Mouse (Mus musculus): ENCODE measurements around the gene Rhou. TPM values are rescaled to one million over a fixed set of nuclear protein-coding genes. Genes with fewer than 3 reads are reported as not detected.
A peak's percentile ranks its signal among the peaks of the same experiment; 100 is the strongest.
"Not testable (repeated sequence)": the region's sequence is repeated elsewhere in the genome, so short reads cannot be mapped to it uniquely, and the experiment has no call there.

Gene Rhou
- polyA plus RNA-seq, 1 experiment from 2014 or later: 7.3 TPM

DNA sequence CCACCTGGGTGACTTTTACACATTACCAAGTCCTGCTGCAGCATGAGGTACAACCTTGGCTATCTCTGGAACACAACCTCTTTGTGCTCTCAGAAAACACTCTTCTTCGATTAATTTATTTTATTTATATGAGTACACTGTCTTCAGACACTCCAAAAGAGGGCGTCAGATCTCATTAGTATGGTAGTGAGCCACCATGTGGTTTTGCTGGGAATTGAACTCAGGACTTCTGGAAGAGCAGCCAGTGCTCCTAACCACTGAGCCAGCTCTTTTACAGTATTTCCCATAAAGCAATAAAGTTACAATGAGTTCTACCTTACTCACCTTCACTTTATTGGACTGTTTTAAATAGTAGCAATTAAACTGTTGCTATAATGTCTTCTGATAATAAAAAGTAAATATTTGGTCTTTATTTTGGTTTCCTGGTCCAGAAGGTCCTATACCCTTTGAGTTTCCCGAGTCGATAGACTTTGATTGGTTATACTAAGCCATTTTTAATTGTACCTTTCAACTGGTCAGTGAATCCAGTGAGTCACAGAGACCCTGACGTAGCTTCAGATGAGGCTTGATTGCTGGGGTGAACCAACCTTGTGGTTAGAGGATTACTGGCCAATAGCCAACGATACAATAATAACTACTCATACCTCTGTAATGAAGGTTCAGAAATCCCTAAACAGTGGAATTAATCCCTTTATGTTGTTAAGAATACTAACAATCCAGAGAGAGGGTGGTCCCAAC, 26.1 kb upstream of the Rhou start:
- H3K4me2 ChIP-seq (replicated peaks; ENCODE audit: low read depth): no peak overlapping the region

DNA sequence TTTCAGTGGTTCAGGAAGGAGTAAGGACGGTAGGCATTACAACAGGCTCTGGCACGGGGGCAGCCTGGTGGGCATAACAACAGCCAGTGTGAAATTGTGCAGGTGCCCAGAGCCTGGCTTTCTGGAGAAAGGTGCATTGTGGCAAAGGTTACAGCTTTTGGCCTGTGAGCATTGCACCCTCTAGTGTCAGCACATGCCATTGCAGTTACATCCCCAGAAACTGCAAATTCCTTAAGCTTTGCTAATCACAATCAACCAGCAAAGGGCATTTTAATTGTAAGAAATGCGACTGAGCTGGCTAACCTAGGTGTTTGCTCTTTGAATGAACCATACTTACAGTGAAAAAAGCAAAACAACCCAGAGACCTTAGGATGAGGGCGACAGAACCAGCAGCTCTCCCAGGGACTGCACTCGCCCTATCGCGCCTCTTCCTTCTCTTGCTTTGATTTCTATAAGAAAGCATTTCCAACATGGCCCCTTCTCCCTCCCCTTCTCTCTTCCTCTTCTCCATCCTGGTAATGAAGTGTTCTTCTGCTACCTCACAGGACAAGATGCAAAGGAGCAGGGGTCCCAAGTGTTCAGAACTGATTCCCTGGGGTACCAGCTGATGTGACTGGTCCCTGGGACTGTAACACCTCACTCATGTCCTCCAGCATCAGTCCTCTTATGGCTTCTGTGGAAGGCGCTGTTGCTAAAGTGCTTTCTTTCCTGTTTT, 25.3 kb upstream of the Rhou start:
- ATAC-seq (ENCODE audit: low FRiP score, low TSS enrichment): peak; percentile 41; the same call in 1 of the 2 replicates

More for the DNA sequence above, 26.1 kb upstream of the Rhou start:
- WGBS: 56% methylated on average over 6 of the region's 6 CpGs
- 0 out of 2 replicates have a peak, but pooled peaks cover 2% of the 10 kb centered on the region for H3K4me1 ChIP-seq (replicated peaks; ENCODE audit: control insufficient read depth, insufficient read depth)
- H3K9ac ChIP-seq (ENCODE audit: low read length): no peak overlapping the region
- no peak overlapping the region for H3K4me3 ChIP-seq (ENCODE audit: low read depth, low read length)
- DNase-seq (ENCODE audit: low spot score) (no peak), ATAC-seq (ENCODE audit: low FRiP score, low TSS enrichment) (peak; percentile 66)
- TF ChIP-seq CTCF (IDR thresholded peaks at IDR 0.05; ENCODE audit: low read depth) (peak; percentile 40), EP300 (optimal IDR thresholded peaks at IDR 0.05) (no peak)
- no peaks in the 10 kb centered on the region for H3K9me3 ChIP-seq (ENCODE audit: control insufficient read depth, low read length)
- H3K27me3 ChIP-seq (ENCODE audit: control insufficient read depth, insufficient read depth, low read length): no peaks in the 10 kb centered on the region
- no peaks in the 10 kb centered on the region for H3K36me3 ChIP-seq (ENCODE audit: control insufficient read depth, insufficient read depth, low read length)
- H3K27ac ChIP-seq (replicated peaks): no peak overlapping the region

DNA sequence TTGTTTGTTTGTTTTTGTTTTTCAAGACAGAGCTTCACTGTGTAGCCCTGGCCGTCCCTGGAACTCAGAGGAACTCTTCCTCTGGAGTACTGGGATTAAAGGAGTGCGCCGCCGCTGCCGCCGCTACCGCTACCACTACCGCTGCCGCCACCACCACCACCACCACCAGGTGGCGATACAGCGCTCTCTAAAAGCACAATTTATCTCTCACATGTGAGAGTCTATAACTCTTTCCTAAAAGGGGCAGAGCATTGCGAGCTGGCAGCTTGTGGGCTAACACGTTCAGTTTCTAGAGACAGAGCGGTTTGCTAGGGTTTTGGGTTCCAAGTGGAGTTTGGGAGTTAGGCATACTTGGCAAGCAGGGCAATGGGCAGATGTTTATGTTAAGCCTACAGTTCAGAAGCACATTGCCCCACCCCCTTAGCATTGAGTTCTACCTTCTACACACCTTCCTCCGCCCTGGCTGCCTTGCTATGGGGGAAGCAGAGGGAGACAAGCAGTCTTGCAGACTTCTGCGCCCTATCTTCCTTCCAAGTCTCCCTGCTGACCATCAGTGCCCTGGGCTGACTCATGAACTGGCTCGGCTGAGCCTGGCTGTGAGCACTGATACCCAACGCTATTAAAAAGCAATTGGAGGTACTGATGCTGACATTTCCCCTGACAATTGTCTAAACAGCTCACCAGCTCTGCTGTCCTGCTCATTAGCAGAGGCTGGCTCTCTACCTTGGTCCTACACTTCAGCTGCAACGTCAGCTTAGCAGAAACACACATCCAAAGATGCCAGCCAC, 24.6 kb upstream of the Rhou start:
- H3K27ac ChIP-seq (replicated peaks): no peak overlapping the region
- peak overlapping the region; percentile 27 for H3K4me3 ChIP-seq (ENCODE audit: low read depth, low read length)
- ATAC-seq (ENCODE audit: low FRiP score, low TSS enrichment) (peak; percentile 11; the same call in 1 of the 2 replicates), DNase-seq (ENCODE audit: low spot score) (peak; percentile 90)
- 0 out of 2 replicates have a peak, but pooled peaks cover 2% of the 10 kb centered on the region for H3K4me1 ChIP-seq (replicated peaks; ENCODE audit: control insufficient read depth, insufficient read depth)
- no peaks in the 10 kb centered on the region for H3K27me3 ChIP-seq (ENCODE audit: control insufficient read depth, insufficient read depth, low read length)
- TF ChIP-seq CTCF (IDR thresholded peaks at IDR 0.05; ENCODE audit: low read depth) (peak; percentile 95), EP300 (optimal IDR thresholded peaks at IDR 0.05) (no peak)
- no peaks in the 10 kb centered on the region for H3K9me3 ChIP-seq (ENCODE audit: control insufficient read depth, low read length)
- H3K9ac ChIP-seq (ENCODE audit: low read length): no peak overlapping the region
- WGBS: 5% methylated on average over 19 of the region's 19 CpGs
- peak overlapping the region; percentile 61 for H3K4me2 ChIP-seq (replicated peaks; ENCODE audit: low read depth)
- H3K36me3 ChIP-seq (ENCODE audit: control insufficient read depth, insufficient read depth, low read length): no peaks in the 10 kb centered on the region

More for the DNA sequence above, 25.3 kb upstream of the Rhou start:
- 6% methylated on average over 8 of the region's 8 CpGs for WGBS
- no peaks in the 10 kb centered on the region for H3K27me3 ChIP-seq (ENCODE audit: control insufficient read depth, insufficient read depth, low read length)
- no peaks in the 10 kb centered on the region for H3K36me3 ChIP-seq (ENCODE audit: control insufficient read depth, insufficient read depth, low read length)
- 0 out of 2 replicates have a peak, but pooled peaks cover 2% of the 10 kb centered on the region for H3K4me1 ChIP-seq (replicated peaks; ENCODE audit: control insufficient read depth, insufficient read depth)
- peak overlapping the region; percentile 27 for H3K4me3 ChIP-seq (ENCODE audit: low read depth, low read length)
- TF ChIP-seq CTCF (IDR thresholded peaks at IDR 0.05; ENCODE audit: low read depth) (peak; percentile 89), EP300 (optimal IDR thresholded peaks at IDR 0.05) (no peak)
- no peak overlapping the region for H3K9ac ChIP-seq (ENCODE audit: low read length)
- H3K9me3 ChIP-seq (ENCODE audit: control insufficient read depth, low read length): no peaks in the 10 kb centered on the region
- peak overlapping the region; percentile 61 for H3K4me2 ChIP-seq (replicated peaks; ENCODE audit: low read depth)
- H3K27ac ChIP-seq (replicated peaks): no peak overlapping the region
- DNase-seq (ENCODE audit: low spot score): peak; percentile 56

DNA sequence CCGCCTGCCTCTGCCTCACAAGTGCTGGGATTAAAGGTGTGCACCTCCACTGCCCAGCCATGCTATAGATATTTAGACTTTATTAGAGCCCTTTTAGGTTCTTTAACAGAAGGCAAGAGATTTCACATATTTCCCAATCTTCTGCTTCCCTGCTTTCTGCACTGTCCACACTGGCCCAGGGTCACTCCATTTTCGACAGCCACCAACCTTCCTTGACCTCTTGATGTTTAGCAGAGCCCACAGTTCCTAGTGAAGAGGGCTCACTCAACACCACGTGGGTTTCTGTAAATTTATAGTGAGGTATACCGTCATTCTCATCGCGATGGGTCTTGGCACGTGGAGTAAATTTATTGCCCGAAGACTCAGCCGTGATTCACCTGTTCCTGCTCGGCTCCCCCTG, 23.7 kb upstream of the Rhou start:
- TF ChIP-seq EP300 (optimal IDR thresholded peaks at IDR 0.05): no peak
- TF ChIP-seq CTCF (IDR thresholded peaks at IDR 0.05; ENCODE audit: low read depth): no peak
- Histone ChIP-seq H3K4me3 (ENCODE audit: low read depth, low read length) (no peak overlapping the region), H3K36me3 (ENCODE audit: control insufficient read depth, insufficient read depth, low read length) (no peaks in the 10 kb centered on the region), H3K9me3 (ENCODE audit: control insufficient read depth, low read length) (no peaks in the 10 kb centered on the region), H3K27me3 (ENCODE audit: control insufficient read depth, insufficient read depth, low read length) (no peaks in the 10 kb centered on the region), H3K27ac (replicated peaks) (no peak overlapping the region), H3K4me2 (replicated peaks; ENCODE audit: low read depth) (peak overlapping the region; percentile 35; the same call in 1 of the 2 replicates), H3K4me1 (replicated peaks; ENCODE audit: control insufficient read depth, insufficient read depth) (0 out of 2 replicates have a peak, but pooled peaks cover 2% of the 10 kb centered on the region), H3K9ac (ENCODE audit: low read length) (no peak overlapping the region)
- no peak for ATAC-seq (ENCODE audit: low FRiP score, low TSS enrichment)
- 24% methylated on average over 10 of the region's 10 CpGs for WGBS
- DNase-seq (ENCODE audit: low spot score): no peak

DNA sequence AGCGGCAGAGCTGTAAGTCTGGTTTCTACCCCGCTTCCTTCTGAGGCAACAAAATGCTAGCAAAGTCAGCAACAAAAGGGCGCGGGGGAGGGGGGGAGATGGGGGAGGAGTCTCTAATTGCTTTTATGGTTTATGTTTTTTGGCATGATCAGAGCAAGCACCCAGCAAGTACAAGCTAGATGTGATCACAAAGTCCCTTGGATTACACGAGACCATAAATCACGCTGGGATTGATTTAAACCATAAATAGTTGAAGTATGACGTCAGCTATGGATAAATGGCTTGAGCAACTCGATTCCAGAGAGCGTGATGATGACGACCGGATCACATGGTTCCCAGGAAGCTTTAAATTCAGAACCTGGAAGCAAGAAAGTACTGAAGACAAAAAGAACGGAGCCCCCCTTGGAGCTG, 22.9 kb upstream of the Rhou start:
- Histone ChIP-seq H3K27me3 (ENCODE audit: control insufficient read depth, insufficient read depth, low read length) (no peaks in the 10 kb centered on the region), H3K4me2 (replicated peaks; ENCODE audit: low read depth) (peak overlapping the region; percentile 35), H3K4me1 (replicated peaks; ENCODE audit: control insufficient read depth, insufficient read depth) (0 out of 2 replicates have a peak, but pooled peaks cover 2% of the 10 kb centered on the region), H3K9me3 (ENCODE audit: control insufficient read depth, low read length) (no peaks in the 10 kb centered on the region), H3K36me3 (ENCODE audit: control insufficient read depth, insufficient read depth, low read length) (no peaks in the 10 kb centered on the region), H3K27ac (replicated peaks) (no peak overlapping the region), H3K9ac (ENCODE audit: low read length) (no peak overlapping the region), H3K4me3 (ENCODE audit: low read depth, low read length) (no peak overlapping the region)
- peak; percentile 22 for DNase-seq (ENCODE audit: low spot score)
- TF ChIP-seq CTCF (IDR thresholded peaks at IDR 0.05; ENCODE audit: low read depth) (no peak), EP300 (optimal IDR thresholded peaks at IDR 0.05) (no peak)
- 11% methylated on average over 12 of the region's 12 CpGs for WGBS
- peak; percentile 42; the same call in 1 of the 2 replicates for ATAC-seq (ENCODE audit: low FRiP score, low TSS enrichment)

DNA sequence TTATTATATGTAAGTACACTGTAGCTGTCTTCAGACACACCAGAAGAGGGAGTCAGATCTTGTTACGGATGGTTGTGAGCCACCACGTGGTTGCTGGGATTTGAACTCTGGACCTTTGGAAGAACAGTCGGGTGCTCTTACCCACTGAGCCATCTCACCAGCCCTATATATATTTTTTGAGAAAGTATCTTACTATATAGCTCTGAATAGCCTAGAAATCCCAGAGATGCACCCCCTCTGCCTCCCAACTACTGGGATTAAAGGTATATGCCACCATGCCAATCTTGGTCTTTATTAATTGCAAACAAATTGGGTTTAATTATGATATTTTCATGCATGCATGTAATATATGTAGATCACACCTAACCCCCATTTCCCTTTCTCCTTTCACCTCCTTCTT, 22.0 kb upstream of the Rhou start:
- not testable (repeated sequence) for H3K27me3 ChIP-seq (ENCODE audit: control insufficient read depth, insufficient read depth, low read length); H3K4me2 ChIP-seq (replicated peaks; ENCODE audit: low read depth); H3K9ac ChIP-seq (ENCODE audit: low read length); H3K4me3 ChIP-seq (ENCODE audit: low read depth, low read length); ATAC-seq (ENCODE audit: low FRiP score, low TSS enrichment); H3K9me3 ChIP-seq (ENCODE audit: control insufficient read depth, low read length); H3K36me3 ChIP-seq (ENCODE audit: control insufficient read depth, insufficient read depth, low read length); DNase-seq (ENCODE audit: low spot score); H3K4me1 ChIP-seq (replicated peaks; ENCODE audit: control insufficient read depth, insufficient read depth); H3K27ac ChIP-seq (replicated peaks)
- 61% methylated on average over 3 of the region's 3 CpGs for whole genome bisulfite sequencing

All from stomach, postnatal 0 days (tissue).